12 mouse cellular contexts compared by ENCODE assay signal in genomic region chr1:51710831-51711230, GRCm38 (mm10).
"Had no signal": no experiment of that assay in that cellular context is flagged by ENCODE, and none has a peak within 500 bp of the region (broad histone marks: within the 10 kb centered on the region; RNA-seq: fewer than 3 reads in every experiment).

No protein-coding gene starts in this region.

- H3K36me3 ChIP-seq: limb, embryonic 12.5 days; midbrain, embryonic 13.5 days; neural tube, embryonic 15.5 days had no signal

- H3K9ac ChIP-seq: limb, embryonic 12.5 days; liver, embryonic 14.5 days; midbrain, embryonic 13.5 days; neural tube, embryonic 15.5 days had no signal

- DNase-seq: kidney, postnatal 25 days; layer of hippocampus, adult 9-11 months; liver; lung, adult 18-20 months; right cerebral cortex, adult 18-20 months; right cerebral cortex, postnatal 25 days; thymus, postnatal 4 days had no signal

- H3K4me1 ChIP-seq: midbrain, embryonic 13.5 days; neural tube, embryonic 15.5 days had no signal

- H3K4me3 ChIP-seq: limb, embryonic 12.5 days; midbrain, embryonic 13.5 days; myocyte; neural tube, embryonic 15.5 days had no signal

- H3K4me2 ChIP-seq: limb, embryonic 12.5 days; midbrain, embryonic 13.5 days; neural tube, embryonic 15.5 days had no signal

- H3K27ac ChIP-seq: limb, embryonic 12.5 days; liver, embryonic 14.5 days; midbrain, embryonic 13.5 days; neural tube, embryonic 15.5 days had no signal

- H3K9me3 ChIP-seq: limb, embryonic 12.5 days; neural tube, embryonic 15.5 days had no signal

- H3K27me3 ChIP-seq: limb, embryonic 12.5 days; midbrain, embryonic 13.5 days; neural tube, embryonic 15.5 days had no signal

- ATAC-seq: midbrain, embryonic 13.5 days had no signal
